Mouse (Mus musculus): ENCODE data around the gene Cpne8. TPM values are rescaled to one million over a fixed set of nuclear protein-coding genes. Genes with fewer than 3 reads are reported as not detected.

The Cpne8 gene
- polyA plus RNA-seq, 1 experiment: 5.0 TPM

- no peaks in the 10 kb centered on the region for H3K9me3 ChIP-seq (replicated peaks; ENCODE audit: control insufficient read depth, insufficient read depth, low read length, poor library complexity, severe bottlenecking)
- no peak overlapping the region for H3K4me3 ChIP-seq (ENCODE audit: low read depth, low read length)
- H3K27ac ChIP-seq (ENCODE audit: insufficient read depth, low read length): no peak overlapping the region
- H3K36me3 ChIP-seq (ENCODE audit: control insufficient read depth, insufficient read depth, low read length, poor library complexity, severe bottlenecking): no peaks in the 10 kb centered on the region
- no peaks in the 10 kb centered on the region for H3K4me1 ChIP-seq (ENCODE audit: control insufficient read depth, insufficient read depth, low read length)
- no peaks in the 10 kb centered on the region for H3K27me3 ChIP-seq (ENCODE audit: control insufficient read depth, insufficient read depth, low read length, poor library complexity, severe bottlenecking)
- no peak overlapping the region for H3K9ac ChIP-seq (ENCODE audit: low read depth, poor library complexity, severe bottlenecking)
- TF ChIP-seq EP300 (IDR thresholded peaks at IDR 0.05; ENCODE audit: insufficient read depth, low read depth, low read length): no peak
- TF ChIP-seq POLR2A (IDR thresholded peaks at IDR 0.05; ENCODE audit: insufficient read depth, low read length): no peak
- TF ChIP-seq CTCF (IDR thresholded peaks at IDR 0.05; ENCODE audit: low read depth, low read length): no peak
Measured at GRCm38 (mm10) chr15:90686770-90687169, 7.5 kb upstream of the Cpne8 start.

- H3K9me3 ChIP-seq (replicated peaks; ENCODE audit: control insufficient read depth, insufficient read depth, low read length, poor library complexity, severe bottlenecking): no peaks in the 10 kb centered on the region
- no peaks in the 10 kb centered on the region for H3K4me1 ChIP-seq (ENCODE audit: control insufficient read depth, insufficient read depth, low read length)
- H3K4me3 ChIP-seq (ENCODE audit: low read depth, low read length): peak overlapping the region; percentile 88
- no peaks in the 10 kb centered on the region for H3K27me3 ChIP-seq (ENCODE audit: control insufficient read depth, insufficient read depth, low read length, poor library complexity, severe bottlenecking)
- H3K36me3 ChIP-seq (ENCODE audit: control insufficient read depth, insufficient read depth, low read length, poor library complexity, severe bottlenecking): no peaks in the 10 kb centered on the region
- 0 out of 2 replicates have a peak, but pooled peaks have one; percentile 8 for TF ChIP-seq EP300 (IDR thresholded peaks at IDR 0.05; ENCODE audit: insufficient read depth, low read depth, low read length)
- TF ChIP-seq CTCF (IDR thresholded peaks at IDR 0.05; ENCODE audit: low read depth, low read length): peak; percentile 85
- TF ChIP-seq POLR2A (IDR thresholded peaks at IDR 0.05; ENCODE audit: insufficient read depth, low read length): no peak
- H3K27ac ChIP-seq (ENCODE audit: insufficient read depth, low read length): no peak overlapping the region
- H3K9ac ChIP-seq (ENCODE audit: low read depth, poor library complexity, severe bottlenecking): peak overlapping the region; percentile 50
Measured at GRCm38 (mm10) chr15:90679760-90680579, 738 bp upstream of the Cpne8 start.

- H3K4me1 ChIP-seq (ENCODE audit: control insufficient read depth, insufficient read depth, low read length): no peaks in the 10 kb centered on the region
- TF ChIP-seq CTCF (IDR thresholded peaks at IDR 0.05; ENCODE audit: low read depth, low read length) (no peak), POLR2A (IDR thresholded peaks at IDR 0.05; ENCODE audit: insufficient read depth, low read length) (no peak), EP300 (IDR thresholded peaks at IDR 0.05; ENCODE audit: insufficient read depth, low read depth, low read length) (no peak)
Measured at GRCm38 (mm10) chr15:90678488-90678887, 744 bp downstream of the Cpne8 start.

GRCm38 (mm10) chr15:90669494-90669893 is 9.7 kb downstream of the Cpne8 start:
- H3K4me3 ChIP-seq (ENCODE audit: low read depth, low read length): no peak overlapping the region

More at GRCm38 (mm10) chr15:90678488-90678887, 744 bp downstream of the Cpne8 start:
- Histone ChIP-seq H3K4me3 (ENCODE audit: low read depth, low read length) (peak overlapping the region; percentile 88), H3K27ac (ENCODE audit: insufficient read depth, low read length) (no peak overlapping the region), H3K9me3 (replicated peaks; ENCODE audit: control insufficient read depth, insufficient read depth, low read length, poor library complexity, severe bottlenecking) (no peaks in the 10 kb centered on the region), H3K36me3 (ENCODE audit: control insufficient read depth, insufficient read depth, low read length, poor library complexity, severe bottlenecking) (no peaks in the 10 kb centered on the region), H3K27me3 (ENCODE audit: control insufficient read depth, insufficient read depth, low read length, poor library complexity, severe bottlenecking) (no peaks in the 10 kb centered on the region), H3K9ac (ENCODE audit: low read depth, poor library complexity, severe bottlenecking) (peak overlapping the region; percentile 50; the same call in 1 of the 2 replicates)

GRCm38 (mm10) chr15:90666893-90667292 is 12.3 kb downstream of the Cpne8 start:
- Histone ChIP-seq H3K9ac (ENCODE audit: low read depth, poor library complexity, severe bottlenecking) (no peak overlapping the region), H3K36me3 (ENCODE audit: control insufficient read depth, insufficient read depth, low read length, poor library complexity, severe bottlenecking) (no peaks in the 10 kb centered on the region), H3K27me3 (ENCODE audit: control insufficient read depth, insufficient read depth, low read length, poor library complexity, severe bottlenecking) (no peaks in the 10 kb centered on the region), H3K9me3 (replicated peaks; ENCODE audit: control insufficient read depth, insufficient read depth, low read length, poor library complexity, severe bottlenecking) (no peaks in the 10 kb centered on the region), H3K27ac (ENCODE audit: insufficient read depth, low read length) (no peak overlapping the region), H3K4me3 (ENCODE audit: low read depth, low read length) (no peak overlapping the region), H3K4me1 (ENCODE audit: control insufficient read depth, insufficient read depth, low read length) (no peaks in the 10 kb centered on the region)
- TF ChIP-seq CTCF (IDR thresholded peaks at IDR 0.05; ENCODE audit: low read depth, low read length) (no peak), EP300 (IDR thresholded peaks at IDR 0.05; ENCODE audit: insufficient read depth, low read depth, low read length) (no peak), POLR2A (IDR thresholded peaks at IDR 0.05; ENCODE audit: insufficient read depth, low read length) (no peak)

More at GRCm38 (mm10) chr15:90669494-90669893, 9.7 kb downstream of the Cpne8 start:
- H3K4me1 ChIP-seq (ENCODE audit: control insufficient read depth, insufficient read depth, low read length): no peaks in the 10 kb centered on the region
- H3K9me3 ChIP-seq (replicated peaks; ENCODE audit: control insufficient read depth, insufficient read depth, low read length, poor library complexity, severe bottlenecking): no peaks in the 10 kb centered on the region
- H3K27me3 ChIP-seq (ENCODE audit: control insufficient read depth, insufficient read depth, low read length, poor library complexity, severe bottlenecking): no peaks in the 10 kb centered on the region
- no peaks in the 10 kb centered on the region for H3K36me3 ChIP-seq (ENCODE audit: control insufficient read depth, insufficient read depth, low read length, poor library complexity, severe bottlenecking)
- H3K9ac ChIP-seq (ENCODE audit: low read depth, poor library complexity, severe bottlenecking): no peak overlapping the region
- no peak overlapping the region for H3K27ac ChIP-seq (ENCODE audit: insufficient read depth, low read length)
- TF ChIP-seq CTCF (IDR thresholded peaks at IDR 0.05; ENCODE audit: low read depth, low read length): no peak
- TF ChIP-seq POLR2A (IDR thresholded peaks at IDR 0.05; ENCODE audit: insufficient read depth, low read length): no peak
- no peak for TF ChIP-seq EP300 (IDR thresholded peaks at IDR 0.05; ENCODE audit: insufficient read depth, low read depth, low read length)

- H3K27me3 ChIP-seq (ENCODE audit: control insufficient read depth, insufficient read depth, low read length, poor library complexity, severe bottlenecking): no peaks in the 10 kb centered on the region
- TF ChIP-seq POLR2A (IDR thresholded peaks at IDR 0.05; ENCODE audit: insufficient read depth, low read length) (no peak), CTCF (IDR thresholded peaks at IDR 0.05; ENCODE audit: low read depth, low read length) (no peak), EP300 (IDR thresholded peaks at IDR 0.05; ENCODE audit: insufficient read depth, low read depth, low read length) (no peak)
- no peak overlapping the region for H3K9ac ChIP-seq (ENCODE audit: low read depth, poor library complexity, severe bottlenecking)
- no peaks in the 10 kb centered on the region for H3K36me3 ChIP-seq (ENCODE audit: control insufficient read depth, insufficient read depth, low read length, poor library complexity, severe bottlenecking)
- no peak overlapping the region for H3K27ac ChIP-seq (ENCODE audit: insufficient read depth, low read length)
- H3K9me3 ChIP-seq (replicated peaks; ENCODE audit: control insufficient read depth, insufficient read depth, low read length, poor library complexity, severe bottlenecking): no peaks in the 10 kb centered on the region; the same call in 1 of the 2 replicates
- H3K4me3 ChIP-seq (ENCODE audit: low read depth, low read length): no peak overlapping the region
- no peaks in the 10 kb centered on the region for H3K4me1 ChIP-seq (ENCODE audit: control insufficient read depth, insufficient read depth, low read length)
Measured at GRCm38 (mm10) chr15:90664615-90665014, 14.6 kb downstream of the Cpne8 start.
